Mouse (Mus musculus) kidney, adult 10 weeks (tissue): ENCODE measurements around the gene Cd109. TPM values are rescaled to one million over a fixed set of nuclear protein-coding genes. Genes with fewer than 3 reads are reported as not detected.

ENCODE experiments used
- polyA plus RNA-seq: library from polyadenylated mRNA; stranded (reverse); fragments of 350-450 nt; fragmentation: Illumina TruSeq; extraction: RNeasy Lipid Tissue Mini Kit (QIAGEN cat#74804); gene quantifications from one replicate; pipeline ENCODE4 v1.2.3, GENCODE M21; 2014; ENCODE audit warnings: low read depth, low replicate concordance

Gene Cd109
- 1.3 TPM for polyA plus RNA-seq

DNA sequence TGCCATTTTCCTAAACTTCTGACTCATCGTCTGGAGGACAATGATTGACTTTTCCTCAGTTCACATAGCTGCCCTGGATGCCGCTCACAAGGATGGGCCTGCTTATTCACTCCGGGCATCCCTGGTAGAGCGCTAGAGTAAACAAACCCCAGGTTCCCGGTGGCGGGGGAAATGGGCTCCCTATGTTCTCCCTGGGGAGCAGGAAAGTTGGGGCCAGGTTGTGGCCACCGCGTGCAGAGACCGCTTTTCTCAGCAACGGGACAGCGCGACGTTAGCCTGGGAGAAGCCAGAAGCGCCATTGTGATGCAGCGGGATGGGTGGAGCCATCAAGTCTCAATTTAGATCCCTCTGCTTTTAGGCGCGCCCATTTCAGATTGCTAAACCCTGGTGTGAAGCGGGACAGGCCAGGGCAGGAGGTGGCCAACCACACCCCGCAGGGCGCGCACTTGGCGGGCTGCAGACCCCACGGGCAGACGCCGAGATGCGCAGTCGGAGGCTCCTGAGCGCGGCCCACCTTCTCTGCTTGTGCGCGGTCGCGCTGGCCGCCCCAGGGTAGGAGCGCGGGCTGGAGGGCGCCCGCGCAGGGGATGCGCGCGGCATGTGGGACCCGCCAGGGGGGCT is at the start of gene Cd109:
Gene Cd109, plus strand, starts transcription at position 146 of the 621 bp plus-strand sequence.

DNA sequence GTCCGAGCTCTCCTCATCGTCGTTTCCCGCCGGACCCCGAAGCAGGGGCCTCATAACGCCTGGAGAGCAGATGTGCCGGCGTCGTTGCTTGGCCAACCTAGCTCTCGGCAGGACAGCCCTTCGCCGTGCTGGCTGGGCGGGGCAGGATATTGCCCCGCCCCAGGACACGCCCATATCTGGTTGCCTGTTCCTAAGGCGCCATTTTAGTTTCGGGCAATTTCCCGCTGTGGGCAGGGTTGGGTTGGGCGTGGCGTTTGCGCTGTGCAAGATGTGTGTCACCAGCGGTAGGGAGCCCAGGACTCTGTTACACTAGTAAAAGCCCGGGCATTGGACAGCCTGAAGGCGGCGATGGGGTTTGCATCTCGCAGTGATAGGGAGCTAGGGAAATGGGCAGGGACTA is 27.4 kb upstream of the Cd109 start, which contains the start of gene Slc17a5:
Gene Slc17a5, minus strand, starts transcription at position 128 of the 400 bp plus-strand sequence.

Other genes starting within 250 kb of the Cd109 start
- gene Dppa5a, start 247.4 kb upstream of the Cd109 start, polyA plus RNA-seq = not detected
- not detected for gene Ooep, start 236.8 kb upstream of the Cd109 start, polyA plus RNA-seq
- gene Ddx43, start 219.8 kb upstream of the Cd109 start, polyA plus RNA-seq = 0.24 TPM
- 0.77 TPM for gene Cgas, start 172.3 kb upstream of the Cd109 start, polyA plus RNA-seq
- gene Mto1, start 167.3 kb upstream of the Cd109 start, polyA plus RNA-seq = 26.3 TPM
- gene Gm17324, start 166.8 kb upstream of the Cd109 start, polyA plus RNA-seq = not detected
- gene Eef1a1, start 126.4 kb upstream of the Cd109 start, polyA plus RNA-seq = 4,098 TPM
- 66.3 TPM for gene Slc17a5, start 27.5 kb upstream of the Cd109 start, polyA plus RNA-seq